Mouse (Mus musculus) liver, postnatal 0 days (tissue): ENCODE results near the gene Ntrk1.

Experiments used
- CTCF ChIP-seq: sonication (generic); IDR thresholded peaks from 2 replicates; pipeline ENCODE4 v1.5.1; 2016; ENCODE audit warnings: antibody characterized with exemption, low read depth
- EP300 ChIP-seq: IDR thresholded peaks from 2 replicates; pipeline ENCODE4 v1.6.1; 2016; ENCODE audit warnings: antibody characterized with exemption, low read depth, mild to moderate bottlenecking

GRCm38 (mm10) chr3:87785156-87785555 lies 9.8 kb downstream of the Ntrk1 start:
- TF ChIP-seq CTCF (no peak), EP300 (no peak)
